ENCODE assay signal across 8 mouse cellular contexts in the genomic region with DNA sequence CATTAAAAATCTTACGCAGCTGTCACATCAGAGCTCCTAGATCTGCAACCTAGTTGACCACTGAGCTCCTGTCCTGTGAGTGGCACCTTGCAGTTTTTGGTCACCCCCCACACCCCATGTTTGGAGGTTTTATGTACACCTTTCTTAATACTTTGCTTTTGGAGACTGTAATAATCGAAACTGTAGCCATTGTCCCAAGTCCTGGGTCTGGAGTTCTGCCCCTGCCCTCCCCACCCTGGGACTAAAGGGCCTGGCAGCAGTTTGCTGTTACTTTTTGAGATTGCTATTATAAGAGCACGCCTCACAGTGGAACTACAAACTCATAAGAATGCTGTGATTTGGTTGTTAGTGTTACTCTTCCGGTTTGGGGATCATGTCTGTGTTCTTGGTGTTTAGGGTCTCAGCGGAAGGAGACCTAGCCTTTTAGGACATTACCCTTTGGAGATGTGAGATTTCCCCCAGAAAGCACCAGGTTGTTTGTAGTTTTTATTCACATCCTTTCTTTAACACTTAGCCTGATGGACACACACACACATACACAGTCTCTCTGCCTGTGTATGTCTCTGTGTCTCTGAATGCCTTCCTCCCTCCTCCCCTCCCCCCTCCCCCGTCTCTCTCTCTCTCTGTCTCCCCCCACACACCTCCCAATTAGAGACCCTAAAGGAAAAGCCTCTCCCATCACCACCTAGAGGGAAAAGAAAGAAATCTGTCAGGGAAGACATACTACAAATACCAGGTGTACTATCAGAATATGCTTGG.
A peak's percentile ranks its signal among the peaks of the same experiment; 100 is the strongest.
DNase-seq lines count a peak whose midpoint lies in the region; ATAC-seq lines count a peak whose summit lies in the region.

No protein-coding gene starts in this region.

- peak overlapping the region; percentile 66 for H3K9ac ChIP-seq in kidney, embryonic 15.5 days
- H3K9ac ChIP-seq in embryonic facial prominence, embryonic 11.5 days (replicated peaks; ENCODE audit: low read length), result peak overlapping the region; percentile 76
- H3K9ac ChIP-seq in hindbrain, embryonic 16.5 days (ENCODE audit: low read depth, low read length), result peak overlapping the region; percentile 75
- H3K9ac ChIP-seq in midbrain, embryonic 16.5 days (ENCODE audit: low read depth, low read length), result peak overlapping the region; percentile 83

- DNase-seq in kidney, adult 9 months, result no peak
- DNase-seq in embryonic facial prominence, embryonic 11.5 days (ENCODE audit: low spot score), result no peak
- DNase-seq in B cell, adult 2 months, result no peak
- DNase-seq in kidney, postnatal 36 days, result no peak

- no peaks in the 10 kb centered on the region for H3K9me3 ChIP-seq in kidney, embryonic 15.5 days (replicated peaks)
- H3K9me3 ChIP-seq in embryonic facial prominence, embryonic 11.5 days (replicated peaks; ENCODE audit: control insufficient read depth, low read length), result no peaks in the 10 kb centered on the region
- no peaks in the 10 kb centered on the region for H3K9me3 ChIP-seq in hindbrain, embryonic 16.5 days (ENCODE audit: control insufficient read depth, low read length)
- no peaks in the 10 kb centered on the region for H3K9me3 ChIP-seq in midbrain, embryonic 16.5 days (replicated peaks; ENCODE audit: control insufficient read depth, low read length, poor library complexity, severe bottlenecking)

- peak overlapping the region; percentile 56 for H3K4me3 ChIP-seq in kidney, embryonic 15.5 days (replicated peaks)
- H3K4me3 ChIP-seq in embryonic facial prominence, embryonic 11.5 days (ENCODE audit: low read depth, low read length), result peak overlapping the region; percentile 48
- peak overlapping the region; percentile 56 for H3K4me3 ChIP-seq in hindbrain, embryonic 16.5 days (ENCODE audit: low read length)
- peak overlapping the region; percentile 50 for H3K4me3 ChIP-seq in midbrain, embryonic 16.5 days (ENCODE audit: low read depth, low read length)

- H3K27me3 ChIP-seq in kidney, embryonic 15.5 days, result no peaks in the 10 kb centered on the region
- no peaks in the 10 kb centered on the region for H3K27me3 ChIP-seq in embryonic facial prominence, embryonic 11.5 days (ENCODE audit: control insufficient read depth, insufficient read depth, low read length)
- H3K27me3 ChIP-seq in hindbrain, embryonic 16.5 days (replicated peaks; ENCODE audit: control insufficient read depth, insufficient read depth, low read length), result no peaks in the 10 kb centered on the region
- H3K27me3 ChIP-seq in midbrain, embryonic 16.5 days (ENCODE audit: control insufficient read depth, insufficient read depth, low read depth, low read length), result no peaks in the 10 kb centered on the region

- H3K27ac ChIP-seq in kidney, embryonic 15.5 days, result peak overlapping the region; percentile 100
- peak overlapping the region; percentile 99 for H3K27ac ChIP-seq in embryonic facial prominence, embryonic 11.5 days (replicated peaks; ENCODE audit: low read depth, low read length)
- peak overlapping the region; percentile 99 for H3K27ac ChIP-seq in hindbrain, embryonic 16.5 days (ENCODE audit: low read depth, low read length)
- H3K27ac ChIP-seq in midbrain, embryonic 16.5 days (ENCODE audit: low read length), result peak overlapping the region; percentile 100

- peaks cover 2% of the 10 kb centered on the region for H3K36me3 ChIP-seq in kidney, embryonic 15.5 days
- no peaks in the 10 kb centered on the region for H3K36me3 ChIP-seq in embryonic facial prominence, embryonic 11.5 days (replicated peaks; ENCODE audit: control insufficient read depth, insufficient read depth, low read depth, low read length)
- no peaks in the 10 kb centered on the region for H3K36me3 ChIP-seq in hindbrain, embryonic 16.5 days (ENCODE audit: control insufficient read depth, insufficient read depth, low read length)
- H3K36me3 ChIP-seq in midbrain, embryonic 16.5 days (ENCODE audit: control insufficient read depth, insufficient read depth, low read length), result no peaks in the 10 kb centered on the region

- 44% methylated on average over 6 of the region's 6 CpGs for WGBS in kidney, embryonic 15.5 days
- 52% methylated on average over 6 of the region's 6 CpGs for WGBS in embryonic facial prominence, embryonic 11.5 days
- 44% methylated on average over 6 of the region's 6 CpGs for WGBS in hindbrain, embryonic 16.5 days
- 47% methylated on average over 6 of the region's 6 CpGs for WGBS in midbrain, embryonic 16.5 days

- peak overlapping the region; percentile 79 for H3K4me2 ChIP-seq in kidney, embryonic 15.5 days
- peak overlapping the region; percentile 72 for H3K4me2 ChIP-seq in embryonic facial prominence, embryonic 11.5 days (ENCODE audit: low read depth, low read length)
- peak overlapping the region; percentile 69 for H3K4me2 ChIP-seq in hindbrain, embryonic 16.5 days (ENCODE audit: low read length)
- H3K4me2 ChIP-seq in midbrain, embryonic 16.5 days (ENCODE audit: low read length), result peak overlapping the region; percentile 77

- H3K4me1 ChIP-seq in kidney, embryonic 15.5 days, result peaks cover 17% of the 10 kb centered on the region
- H3K4me1 ChIP-seq in embryonic facial prominence, embryonic 11.5 days (ENCODE audit: control insufficient read depth, insufficient read depth, low read length), result no peaks in the 10 kb centered on the region
- H3K4me1 ChIP-seq in hindbrain, embryonic 16.5 days (ENCODE audit: control insufficient read depth, insufficient read depth, low read depth, low read length), result peaks cover 12% of the 10 kb centered on the region
- H3K4me1 ChIP-seq in midbrain, embryonic 16.5 days (ENCODE audit: control insufficient read depth, insufficient read depth, low read length), result peaks cover 33% of the 10 kb centered on the region

- ATAC-seq in kidney, embryonic 15.5 days (replicated peaks; ENCODE audit: low FRiP score), result peak; percentile 12
- peak; percentile 30 for ATAC-seq in embryonic facial prominence, embryonic 11.5 days (replicated peaks; ENCODE audit: insufficient number of reproducible peaks, low FRiP score, low TSS enrichment, low read depth)
- ATAC-seq in hindbrain, embryonic 16.5 days, result peak; percentile 29
- peak; percentile 41 for ATAC-seq in midbrain, embryonic 16.5 days
- no peak for ATAC-seq in megakaryocyte-erythroid progenitor cell, adult 5-6 weeks (replicated peaks; ENCODE audit: low FRiP score, low TSS enrichment, poor library complexity, severe bottlenecking)
